Mouse (Mus musculus): ENCODE results near the gene Musk.
"Not testable (repeated sequence)": the region's sequence is repeated elsewhere in the genome, so short reads cannot be mapped to it uniquely, and the experiment has no call there.

Musk gene

DNA sequence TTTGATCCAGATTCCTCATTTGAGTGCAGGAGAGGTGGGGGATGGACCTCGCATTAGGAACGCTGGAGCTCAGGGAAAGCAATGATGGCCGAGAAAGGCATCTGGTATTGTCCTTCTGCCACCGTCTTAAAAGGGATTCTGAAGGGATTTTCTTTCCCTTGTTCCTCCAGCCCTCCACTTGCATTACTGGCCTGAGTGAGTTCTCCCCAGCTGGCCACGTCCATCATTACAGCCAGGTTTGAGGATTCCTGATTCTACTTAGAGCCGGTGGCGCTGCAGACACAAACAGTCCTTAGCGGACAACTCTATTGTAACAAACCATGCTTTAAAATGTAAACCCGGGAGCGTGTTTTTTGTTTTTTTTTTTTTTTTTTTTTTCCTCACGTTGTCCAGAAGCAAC lies at the start of gene Musk:
Gene Musk, plus strand, starts transcription at position 274 of the 400 bp plus-strand sequence.
- DNase-seq (ENCODE audit: low spot score) = no peak

DNA sequence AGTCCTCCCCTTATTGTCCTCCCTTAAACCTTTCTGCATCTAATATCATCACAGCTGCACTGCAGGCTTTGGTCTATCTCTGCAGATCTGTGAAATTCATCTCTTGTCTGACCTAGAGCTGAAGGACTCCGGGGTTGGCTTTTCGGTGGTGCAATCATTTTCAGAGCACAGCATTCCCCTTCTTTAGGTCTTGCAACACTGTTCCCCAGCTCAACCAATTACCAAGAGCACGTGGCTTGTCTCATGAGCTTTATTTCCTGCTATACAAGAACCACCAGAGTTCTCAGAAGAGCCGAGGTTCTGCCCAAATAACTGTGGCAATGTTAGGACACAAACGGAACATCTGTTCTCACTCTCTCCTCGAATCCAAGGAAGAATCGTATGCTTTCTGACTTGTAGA lies 45.3 kb upstream of the Musk start:
- DNase-seq (ENCODE audit: low spot score) = no peak

DNA sequence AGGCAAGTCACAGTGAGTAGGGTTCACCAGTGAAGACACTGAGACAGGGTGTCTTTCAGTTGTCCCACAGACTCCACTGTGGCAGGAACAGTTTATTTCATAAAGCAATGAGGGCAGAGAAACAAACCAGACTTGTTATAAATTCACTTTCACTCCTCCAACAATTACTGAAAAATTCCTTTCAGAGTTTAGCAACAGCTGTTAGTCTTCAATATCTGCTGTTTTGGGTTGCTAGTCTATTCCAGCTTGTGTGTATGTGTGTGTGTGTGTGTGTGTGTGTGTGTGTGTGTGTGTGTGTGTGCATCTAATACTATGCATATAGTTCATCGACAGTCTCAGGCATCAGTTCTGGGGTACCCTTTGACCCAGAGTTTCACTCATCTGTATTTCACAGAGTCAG lies 40.2 kb upstream of the Musk start:
- no peak for DNase-seq (ENCODE audit: low spot score)

DNA sequence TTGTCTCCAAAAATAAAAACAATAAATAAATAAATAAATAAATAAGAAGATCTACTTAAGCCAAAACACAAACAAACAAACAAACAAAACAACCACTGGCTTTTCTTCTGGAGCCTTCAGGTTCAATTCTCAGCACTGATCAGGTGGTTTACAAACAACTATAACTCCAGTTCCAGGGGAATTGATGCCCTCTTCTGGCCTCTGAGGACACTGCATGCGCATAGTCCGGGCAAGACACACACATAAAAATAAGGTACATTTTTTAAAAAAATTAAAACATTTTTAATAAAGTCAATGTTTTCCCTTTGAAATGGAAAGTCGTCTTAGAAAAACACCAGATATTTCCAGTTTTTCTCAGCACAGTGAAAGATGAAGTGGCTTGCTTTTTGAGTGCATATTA lies 33.4 kb upstream of the Musk start:
- no peak for DNase-seq (ENCODE audit: low spot score)

DNA sequence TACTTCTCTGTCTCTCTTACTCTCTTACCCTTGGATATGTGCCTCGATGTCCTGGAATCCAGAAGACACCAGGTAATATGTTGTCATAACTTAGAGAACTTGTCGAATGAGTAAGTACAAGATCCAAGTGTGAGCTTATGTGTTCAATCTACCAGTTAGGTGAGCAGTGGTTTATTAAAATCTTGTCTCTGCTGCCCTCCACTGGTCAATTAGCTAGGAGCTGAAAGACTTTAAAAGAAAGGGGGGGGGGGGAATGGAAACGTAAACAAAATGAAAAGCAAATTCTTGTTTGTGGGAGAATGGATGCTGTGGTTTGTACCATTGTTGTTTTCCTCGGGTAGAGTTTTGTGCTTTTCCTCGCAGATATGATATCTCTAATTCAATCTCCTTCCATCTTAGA lies 32.4 kb upstream of the Musk start:
- no peak for DNase-seq (ENCODE audit: low spot score)

DNA sequence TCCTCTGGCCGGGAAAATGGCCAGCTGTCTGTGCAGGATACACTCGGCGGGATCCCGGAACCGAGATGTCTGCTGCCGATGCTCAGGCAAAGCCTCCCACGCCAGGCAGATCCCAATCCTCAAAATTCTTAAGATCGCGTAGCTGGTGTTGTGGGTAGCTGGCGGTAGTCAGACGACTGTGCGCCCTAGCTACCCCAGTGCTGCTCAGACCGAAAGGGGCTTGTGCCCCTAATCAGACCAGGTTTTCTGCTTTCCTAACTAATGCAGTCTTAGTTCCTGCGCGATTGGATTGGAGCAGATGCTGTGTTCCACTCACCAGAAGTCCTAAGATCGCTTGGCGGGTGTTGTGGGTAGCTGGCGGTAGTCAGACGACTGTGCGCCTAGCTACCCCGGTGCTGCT lies 25.0 kb upstream of the Musk start:
- DNase-seq (ENCODE audit: low spot score) = not testable (repeated sequence)

DNA sequence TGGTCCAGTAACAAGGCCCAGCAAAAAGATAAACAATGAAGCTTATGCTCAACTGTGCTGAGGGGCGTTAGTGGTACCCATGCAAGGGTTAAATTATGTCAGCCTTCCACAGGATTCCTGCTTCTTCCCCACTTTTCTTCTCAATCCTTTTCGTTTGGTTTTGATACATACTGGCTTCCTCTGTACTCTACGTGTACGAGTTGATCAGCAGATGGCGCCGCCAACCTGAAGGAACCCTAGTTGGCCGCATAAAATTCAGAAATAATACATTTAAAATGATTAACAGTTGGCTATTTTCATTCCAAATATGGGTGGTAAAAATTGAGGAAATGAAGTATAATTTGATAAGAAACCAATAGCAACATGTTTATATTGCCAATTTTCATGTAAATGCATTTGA lies 19.5 kb upstream of the Musk start:
- DNase-seq (ENCODE audit: low spot score) = peak; percentile 19

DNA sequence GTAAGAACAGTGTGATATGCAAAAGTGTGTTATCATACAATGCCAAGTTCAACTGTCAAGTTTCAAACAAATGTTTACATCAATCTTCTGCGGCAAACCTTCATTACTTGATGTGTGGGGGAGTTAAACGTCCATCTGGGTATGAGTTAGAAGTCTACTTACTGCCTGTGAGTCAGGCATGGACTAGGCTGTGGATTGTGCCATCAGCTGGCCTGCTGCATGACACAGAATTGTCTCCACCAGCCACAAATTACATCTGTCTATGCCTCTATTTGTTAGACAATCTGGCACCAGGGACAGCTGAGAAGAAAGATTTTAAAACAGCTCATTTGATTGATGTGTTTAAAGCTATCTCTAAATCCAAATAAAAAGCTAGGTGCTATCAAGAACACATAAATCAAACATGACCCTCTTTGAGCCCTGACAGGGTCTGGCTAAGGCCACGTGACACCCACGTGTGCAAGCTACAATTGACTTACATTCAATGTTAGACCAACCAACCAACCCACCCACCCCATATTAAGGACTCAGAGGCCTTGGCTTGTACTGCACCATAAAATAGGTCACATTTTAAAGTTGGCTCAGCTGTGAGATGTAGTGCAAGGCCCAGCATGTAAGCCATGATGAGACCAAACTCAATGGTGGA lies 16.7 kb upstream of the Musk start:
- no peak for DNase-seq (ENCODE audit: low spot score)

DNA sequence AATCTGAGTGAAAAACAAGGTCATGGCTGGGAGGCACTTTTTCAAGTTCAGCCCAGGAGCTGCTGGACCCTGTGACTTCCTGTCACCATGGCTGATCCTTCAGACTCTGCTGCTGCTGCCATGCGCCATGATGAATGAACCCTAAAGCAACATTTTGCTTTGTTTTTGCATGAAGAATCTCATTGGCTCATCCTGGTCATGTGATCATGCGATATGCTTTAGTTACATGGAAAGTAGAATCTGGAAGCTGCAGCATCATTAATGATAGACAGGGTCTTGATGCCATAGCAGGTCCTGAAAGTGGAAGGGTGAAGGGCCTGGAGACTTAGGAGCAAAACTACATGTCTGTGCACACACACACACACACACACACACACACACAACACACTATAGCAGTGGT lies 15.8 kb upstream of the Musk start:
- no peak for DNase-seq (ENCODE audit: low spot score)

DNA sequence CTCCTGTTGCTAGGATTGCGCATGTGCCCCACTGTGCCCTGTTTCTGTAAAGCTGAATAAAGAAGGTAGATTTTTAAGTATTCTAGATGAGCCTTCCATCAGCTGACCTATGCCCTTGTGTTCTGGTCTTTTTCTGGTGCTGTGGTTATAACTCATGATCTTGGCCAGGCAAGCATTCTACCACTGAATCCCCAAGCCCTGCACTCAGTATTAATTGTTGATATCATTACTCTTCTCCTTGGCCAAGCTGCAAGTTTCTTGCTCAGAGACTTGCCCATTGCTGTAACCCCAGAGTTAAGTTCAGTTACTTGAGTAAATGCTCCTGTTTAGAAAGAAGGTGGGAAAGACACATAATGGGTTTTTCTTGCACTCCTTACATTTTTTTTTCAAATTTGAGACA lies 14.8 kb upstream of the Musk start:
- no peak for DNase-seq (ENCODE audit: low spot score)

DNA sequence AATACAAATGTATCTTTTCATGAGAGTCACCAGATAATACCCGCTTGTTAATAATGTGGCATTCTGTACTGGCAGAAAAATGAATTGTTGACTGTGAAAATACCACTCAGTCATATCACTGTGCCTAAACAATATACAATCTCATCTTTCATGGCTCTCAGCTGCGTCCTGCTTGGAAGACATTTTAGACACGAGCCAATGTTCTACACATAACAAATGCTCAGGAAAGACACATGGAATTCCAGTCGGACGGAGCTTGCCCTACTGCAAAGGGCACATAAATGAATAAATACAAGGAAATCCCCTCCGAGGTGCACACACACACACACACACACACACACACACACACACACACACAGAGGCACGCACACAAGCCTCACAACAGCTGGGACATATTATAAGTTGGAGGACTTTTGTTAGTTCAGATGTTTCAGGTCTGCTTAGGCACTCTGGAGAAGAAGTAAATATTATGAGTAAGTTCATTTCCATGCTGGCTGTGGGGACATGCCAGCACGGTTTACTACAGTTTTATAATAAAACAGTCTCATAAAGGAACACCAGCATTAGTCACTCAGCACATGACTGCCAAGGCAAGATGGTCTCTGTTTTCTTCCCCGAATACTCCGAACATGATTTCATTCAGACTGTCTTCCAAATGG lies 14.1 kb upstream of the Musk start:
- no peak for DNase-seq (ENCODE audit: low spot score)

DNA sequence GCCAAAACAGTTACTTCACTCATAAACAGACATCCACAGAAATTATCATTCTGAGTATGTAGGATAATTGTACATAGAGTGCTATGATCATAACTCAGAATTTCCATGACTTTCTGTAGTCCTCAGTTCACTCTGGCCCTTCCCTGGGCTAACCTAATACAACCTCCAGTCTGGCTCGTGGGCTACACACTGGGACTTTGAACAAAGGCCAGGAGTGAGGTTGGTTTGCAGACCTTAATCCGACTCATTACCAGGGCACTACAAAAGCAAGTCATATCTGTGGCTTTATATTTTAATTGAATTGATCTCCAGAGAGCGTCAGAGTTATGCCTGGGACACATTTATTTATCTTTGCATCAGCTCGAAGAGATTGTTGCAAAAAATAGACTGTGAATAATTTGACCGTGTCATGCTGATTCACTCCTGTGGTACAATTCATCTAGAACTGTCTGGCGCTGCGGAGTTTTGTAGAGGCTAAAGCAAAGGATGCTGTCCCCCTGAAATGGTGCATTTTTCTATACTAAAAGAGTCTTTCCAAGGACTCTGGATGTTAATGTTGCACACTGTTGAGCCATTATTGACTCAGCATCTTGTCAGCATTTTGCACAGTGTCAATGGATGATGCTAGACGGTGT lies 10.4 kb upstream of the Musk start:
- DNase-seq (ENCODE audit: low spot score) = no peak

DNA sequence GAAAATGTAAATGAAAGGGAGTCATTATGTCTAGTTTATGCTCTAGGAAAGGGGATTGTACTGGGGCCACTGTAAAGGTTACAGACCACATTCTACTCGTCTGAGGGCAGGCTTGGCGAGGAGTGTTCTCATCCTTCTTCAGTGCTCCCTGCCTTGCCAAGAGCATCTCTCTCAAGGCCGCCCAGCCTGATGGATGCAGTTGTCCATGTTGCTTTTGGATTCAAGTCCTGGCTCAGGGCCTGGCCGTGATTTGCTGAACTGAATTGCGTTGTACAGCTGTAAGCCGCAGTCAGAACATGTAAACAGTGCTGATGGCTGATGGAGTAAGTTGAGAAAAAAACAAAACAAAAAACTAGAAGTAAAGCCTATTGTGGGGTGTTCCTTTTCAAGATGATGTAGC lies 7.4 kb upstream of the Musk start:
- DNase-seq (ENCODE audit: low spot score) = peak; percentile 26

DNA sequence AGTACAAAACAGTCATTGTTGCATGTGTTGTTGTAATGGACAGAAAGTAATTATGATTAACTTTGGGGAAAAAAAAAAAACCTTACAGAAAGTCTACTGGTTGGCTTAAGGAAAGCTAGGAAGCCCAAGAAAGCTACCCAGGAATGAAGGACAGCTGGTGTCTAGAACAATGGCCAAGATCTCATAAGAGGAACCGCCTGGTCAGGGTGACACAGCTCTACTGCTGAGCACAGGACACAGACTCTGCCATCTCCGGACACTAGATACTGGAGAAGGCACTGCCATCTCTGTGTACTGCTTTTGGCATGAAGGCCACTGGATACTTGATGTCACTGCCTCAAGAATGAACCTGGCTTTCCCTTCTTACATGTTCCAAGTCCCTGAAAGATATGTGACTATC lies 5.6 kb upstream of the Musk start:
- DNase-seq (ENCODE audit: low spot score) = no peak

DNA sequence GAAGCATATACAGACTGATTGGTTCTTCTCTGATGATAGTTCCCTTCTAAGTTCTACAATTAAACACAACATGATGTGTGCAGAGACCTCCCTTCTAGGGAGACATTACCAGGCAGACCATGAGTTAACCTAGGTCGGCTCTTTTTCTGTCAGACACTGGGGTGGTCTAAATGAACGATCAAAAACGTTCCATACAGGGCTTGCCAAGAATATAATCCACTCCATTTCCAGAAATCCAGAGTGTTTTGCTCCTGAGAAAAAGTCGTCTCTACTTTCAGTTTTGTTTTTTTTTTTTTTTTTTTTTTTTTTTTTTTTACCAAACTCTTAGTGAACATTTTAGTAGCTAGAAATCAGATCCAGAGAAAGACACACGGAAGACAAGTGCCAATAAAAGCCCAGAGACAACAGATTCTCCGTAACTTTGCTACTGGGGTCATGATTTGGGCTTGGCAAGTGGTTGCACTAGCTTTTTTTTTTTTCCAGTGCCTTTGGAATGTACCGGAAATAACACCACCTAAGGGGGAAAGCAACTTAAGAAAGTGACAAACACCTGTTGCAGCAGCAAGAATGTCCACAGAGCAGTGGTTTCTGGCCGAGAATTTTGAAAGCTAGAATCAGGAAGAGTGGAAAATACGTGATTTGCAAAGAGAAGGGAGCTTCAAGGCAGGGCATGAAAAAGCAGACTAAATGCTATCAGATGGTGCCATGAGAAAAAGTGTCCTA lies 769 bp downstream of the Musk start:
- DNase-seq (ENCODE audit: low spot score) = no peak

DNA sequence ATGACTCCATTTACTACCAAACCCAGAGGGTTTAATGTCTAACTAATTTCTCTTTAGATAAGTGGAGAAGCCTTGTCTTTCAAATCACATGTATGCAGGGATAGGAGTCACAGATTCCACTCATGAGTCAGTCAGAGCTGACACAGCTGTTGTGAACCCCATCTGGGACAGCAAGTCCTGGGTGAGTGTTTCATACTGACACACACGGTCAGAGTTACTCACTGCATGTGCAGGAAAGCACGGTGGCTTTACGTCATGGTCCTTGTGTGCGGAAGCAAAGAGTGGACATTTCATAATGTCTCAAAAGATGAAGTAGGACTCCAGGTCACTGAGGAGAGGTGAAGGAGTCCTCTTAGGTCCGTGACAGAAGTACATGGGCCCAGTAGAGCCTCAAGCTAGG lies 3.0 kb downstream of the Musk start:
- DNase-seq (ENCODE audit: low spot score) = no peak

DNA sequence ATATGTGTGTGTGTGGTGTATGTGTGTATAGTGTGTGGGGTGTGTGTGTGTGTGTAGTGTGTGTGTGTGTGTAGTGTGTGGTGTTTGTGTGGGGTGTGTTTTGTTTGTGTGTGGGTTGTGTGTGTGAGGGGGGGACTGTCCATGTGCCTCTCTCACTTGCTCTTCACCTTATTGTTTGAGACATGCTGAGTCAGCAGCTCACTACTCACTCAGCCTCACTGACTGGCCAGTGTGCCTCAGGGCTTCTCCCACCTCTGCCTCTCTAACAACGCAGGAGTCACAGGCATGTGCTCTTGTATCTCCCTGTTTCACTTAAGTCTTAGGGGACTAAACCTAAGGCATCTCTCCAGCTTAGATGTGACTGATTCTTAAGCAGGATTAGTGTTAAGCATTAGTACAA lies 6.1 kb downstream of the Musk start:
- DNase-seq (ENCODE audit: low spot score) = no peak

DNA sequence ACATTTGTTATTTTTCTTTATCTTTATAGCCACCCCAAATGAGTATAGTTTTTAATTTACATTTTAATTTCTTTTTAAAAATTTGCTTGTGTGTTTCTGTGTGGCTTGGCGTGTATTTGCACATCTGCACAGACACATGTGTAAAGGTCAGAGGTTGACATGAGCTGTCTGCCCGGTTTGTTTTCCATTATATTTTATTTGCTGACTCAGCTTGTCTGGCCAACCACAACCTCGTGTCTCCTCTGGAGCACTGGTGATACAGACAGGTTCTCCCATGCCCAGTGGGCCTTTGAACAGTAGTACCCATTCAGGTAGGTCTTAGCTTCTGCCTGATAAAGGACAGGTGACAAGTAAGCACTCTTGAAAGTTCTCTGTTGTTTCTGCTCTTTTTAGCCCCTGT lies 7.3 kb downstream of the Musk start:
- DNase-seq (ENCODE audit: low spot score) = no peak

DNA sequence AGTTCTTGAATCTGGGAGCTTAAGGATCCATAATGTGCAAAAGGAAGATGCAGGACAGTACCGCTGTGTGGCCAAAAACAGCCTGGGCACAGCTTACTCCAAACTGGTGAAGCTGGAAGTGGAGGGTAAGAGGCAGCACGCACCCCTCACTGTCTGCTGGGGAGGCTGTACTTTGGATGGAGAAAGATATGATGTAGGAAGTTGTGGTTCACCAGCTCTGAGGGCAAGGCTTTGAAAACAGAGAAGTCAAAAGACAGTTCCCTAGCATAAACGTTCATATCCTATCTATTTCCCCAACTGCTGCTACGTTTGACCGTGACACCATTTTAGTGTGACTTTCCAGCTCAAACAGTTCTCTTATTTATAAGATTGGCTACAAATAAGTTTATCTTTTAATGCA lies 18.1 kb downstream of the Musk start:
- no peak for DNase-seq (ENCODE audit: low spot score)

DNA sequence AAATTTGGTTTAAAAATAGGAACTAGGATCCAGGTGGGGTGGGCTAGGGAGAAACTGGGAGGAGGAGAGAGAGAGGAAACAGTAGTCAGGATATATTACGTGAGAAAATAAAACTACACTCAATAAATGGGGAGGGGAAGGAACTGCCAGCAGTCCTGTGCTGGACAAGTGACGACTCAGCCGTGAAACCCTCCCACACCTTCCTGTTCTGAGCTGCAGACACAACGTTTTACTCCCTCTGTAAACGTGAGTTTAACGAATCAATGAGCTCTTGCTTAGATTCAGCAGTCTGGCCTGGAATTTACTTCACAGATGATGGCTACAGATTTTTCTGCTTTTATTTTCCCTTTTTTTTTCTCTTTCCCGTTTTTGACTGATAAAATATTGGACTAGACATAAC lies 18.8 kb downstream of the Musk start:
- no peak for DNase-seq (ENCODE audit: low spot score)

DNA sequence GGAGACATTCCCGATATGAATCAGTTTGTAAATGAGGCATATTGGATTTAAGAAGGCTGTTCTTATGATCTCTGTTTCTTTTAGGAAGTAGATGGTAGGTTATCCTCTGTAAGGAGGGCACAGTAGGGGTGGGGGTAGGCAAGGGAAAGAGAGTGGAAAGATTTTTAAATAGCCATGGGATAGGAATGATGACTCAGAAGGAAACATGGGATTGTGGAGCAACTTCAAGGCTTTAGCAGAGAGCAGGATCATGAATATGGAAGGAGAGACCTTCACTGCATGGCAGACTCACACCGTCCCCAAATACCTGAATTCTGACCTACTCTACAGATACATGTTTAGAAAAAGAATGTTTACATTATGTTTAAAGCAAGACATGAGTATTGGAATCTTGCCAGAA lies 21.7 kb downstream of the Musk start:
- no peak for DNase-seq (ENCODE audit: low spot score)

DNA sequence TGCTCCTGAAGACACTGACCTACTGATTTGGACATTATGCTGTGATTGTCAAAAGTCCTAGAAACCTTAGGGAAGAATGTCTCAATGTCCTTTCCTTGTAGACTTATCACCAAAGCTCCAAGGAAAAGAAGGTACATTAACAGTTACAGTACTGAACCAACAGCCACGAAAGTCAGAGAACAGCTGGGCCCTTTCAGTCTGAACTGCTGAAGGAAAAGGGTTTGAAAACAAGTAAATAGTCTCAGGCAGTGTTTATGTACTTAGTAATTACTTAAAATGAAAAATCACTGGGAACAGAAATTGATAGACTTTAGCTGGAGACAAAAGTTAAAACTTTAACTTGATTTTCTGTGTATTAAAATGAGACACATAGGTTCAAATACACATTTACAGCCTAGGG lies 27.6 kb downstream of the Musk start:
- DNase-seq (ENCODE audit: low spot score) = no peak

DNA sequence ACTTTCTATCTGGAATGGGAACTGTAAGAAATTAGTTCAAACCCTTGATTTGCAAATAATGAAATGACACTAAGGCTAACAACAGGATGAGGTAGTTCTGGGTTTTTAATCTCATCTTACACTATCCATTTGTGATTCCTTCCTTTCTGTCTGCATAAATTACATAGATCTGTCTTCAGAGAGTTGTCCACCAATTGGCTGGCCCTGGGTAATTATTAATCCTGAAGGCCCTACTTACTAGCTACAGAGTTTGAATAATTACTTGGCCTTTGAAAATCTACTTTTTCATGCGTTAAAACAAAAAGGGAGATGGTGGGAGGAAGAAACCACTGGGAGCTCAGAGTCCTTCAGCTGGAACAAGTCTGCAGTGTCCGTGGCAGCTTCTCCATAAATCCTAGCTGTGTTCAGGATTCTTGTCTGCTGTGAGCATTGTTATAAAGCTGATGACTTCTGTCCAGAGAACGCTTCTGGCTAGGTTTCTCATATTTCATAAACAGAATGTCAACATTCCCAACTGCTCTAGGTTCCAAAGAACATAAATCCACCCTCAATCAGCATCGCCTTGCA lies 29.3 kb downstream of the Musk start:
- DNase-seq (ENCODE audit: low spot score) = no peak
